Mouse (Mus musculus) C2C12 (cell line): ENCODE measurements around the gene Eefsec. TPM values are rescaled to one million over a fixed set of nuclear protein-coding genes. Genes with fewer than 3 reads are reported as not detected.

Experiments
- H3K27me3 ChIP-seq: one replicate; pipeline ENCODE4 v1.6.1; 2011; ENCODE audit not compliant: control insufficient read depth, insufficient read depth, insufficient read length
- H3K36me3 ChIP-seq: one replicate; pipeline ENCODE4 v1.6.1; 2011; ENCODE audit not compliant: control insufficient read depth, insufficient read depth
- H3K4me3 ChIP-seq: one replicate; pipeline ENCODE4 v1.5.1; 2011; ENCODE audit warnings: mild to moderate bottlenecking, control low read depth; ENCODE audit not compliant: poor library complexity, insufficient read depth, severe bottlenecking
- H3K79me2 ChIP-seq: one replicate; pipeline ENCODE4 v1.6.1; 2011; ENCODE audit not compliant: control insufficient read depth, insufficient read depth
- H3K79me3 ChIP-seq: one replicate; pipeline ENCODE4 v1.6.1; 2011; ENCODE audit warnings: low read depth, control low read depth
- H3ac ChIP-seq: one replicate; pipeline ENCODE3; 2011; ENCODE audit warnings: low read depth; ENCODE audit not compliant: control insufficient read depth, insufficient read length
- CEBPB ChIP-seq: IDR thresholded peaks from one replicate; pipeline ENCODE4 v1.6.1; 2011; ENCODE audit warnings: low read depth, mild to moderate bottlenecking, control low read depth, moderate library complexity
- CTCF ChIP-seq: IDR thresholded peaks from one replicate; pipeline ENCODE4 v1.5.1; 2011; ENCODE audit not compliant: control insufficient read depth, insufficient read depth, insufficient read length
- FOSL1 ChIP-seq: IDR thresholded peaks from one replicate; pipeline ENCODE4 v1.8.0; 2011; ENCODE audit warnings: mild to moderate bottlenecking, low read length; ENCODE audit not compliant: poor library complexity, insufficient read depth, severe bottlenecking
- MAX ChIP-seq: IDR thresholded peaks from one replicate; pipeline ENCODE4 v1.6.1; 2011; ENCODE audit warnings: mild to moderate bottlenecking, control low read depth
- MYOD1 ChIP-seq: IDR thresholded peaks from one replicate; pipeline ENCODE4 v1.6.1; 2011; ENCODE audit warnings: low read depth; ENCODE audit not compliant: control insufficient read depth, insufficient read length
- MYOG ChIP-seq: IDR thresholded peaks from one replicate; pipeline ENCODE4 v1.6.1; 2011; ENCODE audit not compliant: control insufficient read depth, insufficient read length; ENCODE audit errors: extremely low read depth
- USF1 ChIP-seq: IDR thresholded peaks from one replicate; pipeline ENCODE4 v1.6.1; 2011; ENCODE audit warnings: low read depth, mild to moderate bottlenecking, control low read depth, moderate library complexity
- polyA plus RNA-seq: library from polyadenylated mRNA; unstranded; fragments of >200 nt; fragmentation: generic; extraction: Trizol; gene quantifications from one replicate; pipeline ENCODE4 v1.2.1, GENCODE M21; 2012; ENCODE audit warnings: missing spikeins

Eefsec gene
- polyA plus RNA-seq, 1 experiment: 19.5 TPM

- Histone ChIP-seq H3K79me2 (no peaks in the 10 kb centered on the region), H3K36me3 (no peaks in the 10 kb centered on the region), H3ac (no peak overlapping the region), H3K4me3 (no peak overlapping the region), H3K27me3 (no peaks in the 10 kb centered on the region), H3K79me3 (no peaks in the 10 kb centered on the region)
- TF ChIP-seq USF1 (no peak), MYOD1 (no peak)
These were observed 145.1 kb downstream of the Eefsec start for GRCm38 (mm10) chr6:88301234-88301633.

- TF ChIP-seq MYOG (no peak), MAX (no peak), MYOD1 (no peak), FOSL1 (no peak), CEBPB (no peak), USF1 (no peak), CTCF (no peak)
- H3K36me3 ChIP-seq: no peaks in the 10 kb centered on the region
- no peaks in the 10 kb centered on the region for H3K27me3 ChIP-seq
- no peaks in the 10 kb centered on the region for H3K79me3 ChIP-seq
- no peak overlapping the region for H3ac ChIP-seq
- no peaks in the 10 kb centered on the region for H3K79me2 ChIP-seq
- H3K4me3 ChIP-seq: no peak overlapping the region
These were observed 146.8 kb downstream of the Eefsec start for GRCm38 (mm10) chr6:88299491-88299890.

- no peaks in the 10 kb centered on the region for H3K79me2 ChIP-seq
- TF ChIP-seq MYOG (no peak), MYOD1 (no peak), USF1 (no peak), MAX (no peak), FOSL1 (no peak)
- no peaks in the 10 kb centered on the region for H3K36me3 ChIP-seq
- H3K4me3 ChIP-seq: no peak overlapping the region
- no peak overlapping the region for H3ac ChIP-seq
- no peaks in the 10 kb centered on the region for H3K79me3 ChIP-seq
- no peaks in the 10 kb centered on the region for H3K27me3 ChIP-seq
These were observed 153.9 kb downstream of the Eefsec start for GRCm38 (mm10) chr6:88292274-88292909.

- Histone ChIP-seq H3ac (no peak overlapping the region), H3K4me3 (no peak overlapping the region), H3K27me3 (no peaks in the 10 kb centered on the region), H3K36me3 (no peaks in the 10 kb centered on the region), H3K79me3 (no peaks in the 10 kb centered on the region), H3K79me2 (no peaks in the 10 kb centered on the region)
- TF ChIP-seq FOSL1: no peak
- no peak for TF ChIP-seq CTCF
- TF ChIP-seq MYOG: no peak
- no peak for TF ChIP-seq CEBPB
- TF ChIP-seq MAX: no peak
- no peak for TF ChIP-seq USF1
- TF ChIP-seq MYOD1: no peak
These were observed 156.1 kb downstream of the Eefsec start for GRCm38 (mm10) chr6:88290129-88290766.

GRCm38 (mm10) chr6:88278141-88278540, 168.2 kb downstream of the Eefsec start:
- H3K79me2 ChIP-seq: no peaks in the 10 kb centered on the region
- no peak overlapping the region for H3K4me3 ChIP-seq
- no peaks in the 10 kb centered on the region for H3K27me3 ChIP-seq

GRCm38 (mm10) chr6:88277242-88277641, 169.1 kb downstream of the Eefsec start:
- Histone ChIP-seq H3K4me3 (no peak overlapping the region), H3K36me3 (no peaks in the 10 kb centered on the region), H3K79me2 (no peaks in the 10 kb centered on the region), H3K79me3 (no peaks in the 10 kb centered on the region), H3K27me3 (no peaks in the 10 kb centered on the region), H3ac (no peak overlapping the region)
- TF ChIP-seq MYOD1 (no peak), FOSL1 (no peak), CEBPB (no peak), CTCF (no peak), USF1 (no peak), MYOG (no peak), MAX (no peak)

More at GRCm38 (mm10) chr6:88278141-88278540, 168.2 kb downstream of the Eefsec start:
- TF ChIP-seq MAX: no peak
- no peak for TF ChIP-seq CEBPB
- TF ChIP-seq MYOG: no peak
- TF ChIP-seq MYOD1: no peak
- no peak for TF ChIP-seq FOSL1
- no peak for TF ChIP-seq USF1
- no peak for TF ChIP-seq CTCF
- Histone ChIP-seq H3K79me3 (no peaks in the 10 kb centered on the region), H3K36me3 (no peaks in the 10 kb centered on the region), H3ac (no peak overlapping the region)
